Mouse (Mus musculus) 416B (cell line): ENCODE measurements around the gene Icosl.
"Not testable (repeated sequence)": the region's sequence is repeated elsewhere in the genome, so short reads cannot be mapped to it uniquely, and the experiment has no call there.

Source experiments
- DNase-seq: peaks from one replicate; pipeline ENCODE4 v3.0.0; 2011; ENCODE audit warnings: low read depth

The Icosl gene

GRCm38 (mm10) chr10:78074977-78075376, 5.9 kb downstream of the Icosl start:
- peak; percentile 83 for DNase-seq

- DNase-seq, result no peak
These were observed 8.8 kb downstream of the Icosl start for GRCm38 (mm10) chr10:78077862-78078261.

DNA sequence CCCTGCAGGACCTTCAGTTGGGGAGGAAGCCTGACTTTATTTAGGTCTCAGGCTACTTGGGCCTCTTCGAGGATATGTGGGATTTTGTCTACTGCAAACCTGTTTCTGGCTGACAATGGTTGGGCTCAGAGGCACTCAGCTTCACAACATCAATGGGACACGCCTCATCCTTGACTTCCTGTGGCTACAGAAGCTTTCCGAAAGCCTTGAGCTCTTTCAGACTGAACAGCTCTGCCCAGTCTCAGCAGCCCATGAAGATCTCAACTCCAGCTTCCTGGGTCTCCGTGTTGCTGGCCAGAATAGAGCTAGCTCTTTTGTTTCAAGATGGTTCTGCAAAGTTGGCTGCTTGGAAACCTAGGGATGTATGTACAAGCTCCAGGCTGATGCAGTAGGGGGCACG, 9.2 kb downstream of the Icosl start:
- DNase-seq, result no peak

DNA sequence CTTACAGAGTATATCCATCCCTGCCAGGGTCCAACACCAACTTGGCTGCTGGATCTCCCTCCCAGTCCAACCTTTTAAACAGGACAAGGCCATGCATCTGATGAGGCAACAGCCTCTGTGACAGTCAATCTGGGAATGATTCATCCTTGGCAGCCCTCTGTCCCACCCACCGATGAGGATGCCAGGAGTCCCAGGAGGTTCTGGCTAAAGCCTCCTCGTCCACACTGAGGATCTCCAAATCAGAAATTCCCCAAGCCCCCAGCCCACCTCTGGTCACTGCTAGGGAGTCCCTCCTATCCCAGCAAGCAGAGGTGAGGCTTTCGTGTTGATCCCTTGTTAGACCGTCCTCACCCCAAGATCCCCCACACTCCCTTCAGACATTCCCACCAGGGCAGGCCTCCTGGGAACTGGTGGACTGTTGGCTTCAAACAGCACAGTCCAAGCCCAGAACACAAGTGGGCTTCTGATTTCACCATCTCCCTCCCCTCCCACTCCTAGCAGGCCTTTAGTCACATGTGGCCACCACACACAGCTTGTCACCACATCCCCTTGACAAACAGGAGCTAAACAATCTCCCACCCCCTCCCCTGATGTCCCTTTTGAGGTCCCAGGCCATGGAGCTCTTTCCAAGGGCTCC, 11.0 kb downstream of the Icosl start:
- peak; percentile 34 for DNase-seq

GRCm38 (mm10) chr10:78084073-78084472, 15.0 kb downstream of the Icosl start:
- DNase-seq, result no peak

- DNase-seq, result no peak
These were observed 16.6 kb downstream of the Icosl start for GRCm38 (mm10) chr10:78085711-78086110.

GRCm38 (mm10) chr10:78086444-78087061, 17.5 kb downstream of the Icosl start:
- DNase-seq, result peak; percentile 92

DNA sequence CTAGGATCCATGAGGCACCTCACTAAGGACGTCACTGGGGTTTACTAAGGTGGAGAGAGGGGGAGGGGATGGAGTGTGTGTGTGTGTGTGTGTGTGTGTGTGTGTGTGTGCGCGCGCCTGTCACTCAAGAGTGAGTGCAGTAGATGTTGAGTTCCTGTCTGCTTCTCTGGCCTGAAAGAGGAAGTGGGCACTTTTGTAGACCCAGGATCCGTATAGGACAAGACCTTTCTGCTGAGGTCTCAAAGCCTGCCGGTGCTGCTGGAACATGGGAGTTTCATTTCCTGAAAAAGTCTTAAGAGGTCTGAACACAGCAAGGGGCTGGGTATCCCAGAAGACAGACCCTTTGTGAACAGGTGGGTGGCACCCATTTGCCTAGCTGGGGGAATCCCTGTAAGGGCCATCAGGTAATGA, 18.0 kb downstream of the Icosl start:
- peak; percentile 86 for DNase-seq

- peak; percentile 26 for DNase-seq
These were observed 21.1 kb downstream of the Icosl start for GRCm38 (mm10) chr10:78090246-78090645.

DNA sequence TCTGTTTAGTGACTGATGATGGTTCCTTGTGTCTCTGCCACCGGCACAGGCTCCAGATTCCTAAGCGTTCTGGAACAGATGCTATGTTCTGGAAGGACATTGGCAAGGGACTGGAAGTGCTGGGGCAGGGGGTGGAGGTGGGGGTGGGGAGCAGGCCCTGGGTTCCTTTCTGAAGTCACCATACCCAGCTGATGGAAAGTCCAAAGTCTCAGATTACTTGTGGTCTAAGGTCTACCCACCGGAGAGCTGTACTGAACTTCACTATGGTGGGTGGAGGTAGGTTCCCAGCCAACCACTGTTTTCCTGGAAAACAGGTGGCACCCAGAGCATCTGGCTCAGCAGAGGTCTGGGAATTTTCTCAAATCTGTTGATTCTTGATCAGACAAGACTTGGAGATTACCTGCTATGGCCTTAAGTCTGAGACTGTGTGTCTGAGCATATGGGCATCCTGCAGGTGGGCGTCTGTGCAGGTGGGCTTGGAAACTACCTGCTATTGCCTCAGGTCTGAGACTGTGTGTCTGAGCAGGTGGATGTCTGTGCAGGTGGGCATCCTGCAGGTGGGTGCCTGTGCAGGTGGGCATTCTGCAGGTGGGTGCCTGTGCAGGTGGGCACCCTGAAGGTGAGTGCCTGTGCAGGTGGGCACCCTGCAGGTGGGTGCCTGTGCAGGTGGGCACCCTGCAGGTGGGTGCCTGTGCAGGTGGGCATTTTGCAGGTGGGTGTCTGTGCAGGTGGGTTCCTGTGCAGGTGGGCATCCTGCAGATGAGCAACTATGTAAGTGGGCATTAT, 21.8 kb downstream of the Icosl start:
- DNase-seq, result peak; percentile 42

- no peak for DNase-seq
These were observed 23.0 kb downstream of the Icosl start for GRCm38 (mm10) chr10:78091865-78092724.

DNA sequence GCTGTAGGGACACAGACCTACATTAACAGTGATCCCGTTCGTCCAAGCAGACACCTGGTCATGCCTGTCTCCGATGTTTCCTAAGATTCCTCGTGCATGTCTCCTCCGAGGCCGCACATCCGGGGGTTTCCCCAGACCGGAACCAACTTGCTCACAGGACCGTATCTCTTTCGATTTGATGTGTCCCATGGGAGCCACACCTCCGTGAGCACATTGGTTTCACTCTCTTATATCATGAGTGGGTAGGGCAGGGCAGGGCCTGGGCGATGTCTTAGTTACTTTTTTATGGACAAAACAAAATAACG, 23.6 kb downstream of the Icosl start:
- DNase-seq, result no peak

DNA sequence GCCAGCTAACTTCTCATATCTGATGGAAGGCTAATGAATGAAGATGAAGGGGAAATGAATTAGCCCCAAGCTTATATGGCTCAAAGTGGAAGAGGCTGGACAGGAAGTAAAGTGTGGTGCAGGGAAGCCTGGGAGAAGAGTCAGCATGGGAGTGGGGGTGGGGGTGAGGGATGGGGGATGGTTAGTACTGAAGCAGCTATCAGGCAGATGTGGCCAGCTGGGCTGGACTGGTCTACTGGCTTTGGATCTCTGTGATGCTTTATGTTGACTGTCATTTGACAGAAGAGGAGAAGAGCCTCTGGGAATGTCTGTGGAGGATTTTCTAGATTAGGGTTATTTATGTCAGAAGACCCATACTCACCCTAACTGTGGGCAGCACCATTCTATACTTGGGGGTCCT, 26.1 kb downstream of the Icosl start:
- DNase-seq, result no peak

DNA sequence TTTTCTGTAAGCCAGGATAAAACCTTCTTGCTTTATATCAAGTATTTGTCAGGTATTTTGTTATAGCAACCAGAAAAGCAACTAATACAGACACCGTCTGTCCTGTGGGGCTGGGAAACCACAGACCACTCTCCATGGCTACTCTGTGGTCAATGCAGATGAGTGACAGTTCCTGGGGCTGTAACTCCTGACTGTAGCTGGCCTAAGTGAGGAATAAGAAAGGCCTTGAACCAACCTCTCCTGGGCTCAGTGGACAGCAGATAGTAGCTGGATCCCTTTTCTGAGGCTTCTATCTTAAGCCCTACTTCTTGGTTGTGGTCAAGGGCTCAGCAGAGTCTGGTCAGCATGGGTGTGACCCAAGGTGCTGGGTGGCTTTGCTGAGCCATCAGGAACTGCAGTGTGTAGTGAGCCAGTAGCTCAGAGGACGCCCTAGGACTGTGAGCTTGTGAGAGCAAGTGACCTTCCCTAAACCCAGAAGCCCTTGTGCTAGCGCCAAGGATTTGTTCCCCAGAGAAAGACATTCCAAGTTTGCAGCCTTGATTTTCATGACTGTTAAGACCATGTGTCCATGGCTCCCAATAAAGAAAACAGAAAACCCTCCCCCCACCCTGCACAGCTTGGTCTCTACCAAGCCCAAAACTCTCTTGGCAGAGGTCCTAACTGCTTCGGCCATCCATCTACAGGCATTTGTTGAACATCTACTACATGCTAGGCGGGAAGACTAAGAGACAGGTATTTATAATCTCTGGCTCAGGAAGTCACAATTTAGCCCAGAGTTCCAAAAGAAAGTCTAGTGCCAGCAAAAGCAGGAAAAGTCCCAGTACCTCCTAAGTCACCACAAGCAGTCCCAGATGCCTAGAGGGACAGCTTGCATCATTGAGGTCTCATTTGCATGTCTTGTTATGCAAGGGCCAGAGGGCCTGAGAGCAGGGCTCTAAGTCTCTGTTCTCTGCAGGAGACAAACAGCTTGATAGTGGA, 27.1 kb downstream of the Icosl start:
- DNase-seq, result peak; percentile 66

GRCm38 (mm10) chr10:78099860-78100259, 30.8 kb downstream of the Icosl start:
- DNase-seq, result not testable (repeated sequence)

GRCm38 (mm10) chr10:78100989-78101780, 32.1 kb downstream of the Icosl start:
- DNase-seq, result no peak

DNA sequence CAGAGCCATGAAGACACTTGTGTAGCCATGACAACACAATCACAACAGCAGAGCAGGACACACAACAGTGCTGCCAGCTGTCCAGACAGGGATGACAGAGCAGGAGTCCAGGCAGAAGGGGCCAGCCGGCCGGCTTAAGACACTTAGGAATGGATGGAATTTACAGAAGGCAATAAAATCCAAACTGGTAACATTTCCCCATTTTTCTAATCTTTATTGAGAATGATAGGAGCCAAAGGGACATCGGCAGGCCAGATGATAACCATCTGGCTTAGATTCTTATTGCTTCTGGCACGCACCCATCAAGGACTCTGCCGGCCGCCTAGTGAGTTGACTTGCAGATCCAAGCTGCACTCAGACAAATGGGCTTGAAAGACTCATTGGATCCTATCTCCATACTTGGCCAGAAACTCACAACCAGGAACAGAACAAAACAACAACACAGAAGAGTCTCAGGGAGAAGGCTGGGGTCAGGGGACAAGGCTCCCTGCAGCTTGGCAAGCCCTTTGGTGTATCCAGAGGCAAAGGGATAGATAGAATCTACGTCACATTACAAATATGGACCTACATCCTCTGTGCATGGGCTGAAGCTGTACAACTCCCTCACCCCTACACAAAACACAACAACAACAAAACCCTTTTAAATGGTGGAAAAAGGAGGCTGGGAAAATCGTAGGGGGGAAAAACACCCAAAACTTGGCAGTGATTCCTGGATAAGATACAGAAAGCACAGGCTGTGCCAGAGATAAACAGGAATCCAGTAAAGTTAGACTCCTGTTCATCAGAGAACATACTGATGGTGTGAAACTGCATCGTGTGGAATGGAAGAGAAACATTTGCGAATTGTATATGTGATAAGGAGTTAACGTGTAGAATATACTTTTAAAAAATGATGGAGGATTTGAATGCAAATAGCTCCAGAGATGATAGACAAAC, 35.7 kb downstream of the Icosl start:
- no peak for DNase-seq

- DNase-seq, result no peak
These were observed 36.4 kb downstream of the Icosl start for GRCm38 (mm10) chr10:78105548-78105947.

- no peak for DNase-seq
These were observed 45.5 kb downstream of the Icosl start for GRCm38 (mm10) chr10:78114521-78115092.
